Mouse (Mus musculus) testis, adult 2 months (tissue): ENCODE data around the gene Ntn1.

Experiments
- CTCF ChIP-seq: fragments of 200-500 bp; IDR thresholded peaks from 2 replicates; pipeline ENCODE4 v1.5.1; 2012; ENCODE audit warnings: low read depth, mild to moderate bottlenecking, inconsistent platforms, low read length, moderate library complexity; ENCODE audit not compliant: control insufficient read depth, insufficient read depth, insufficient replicate concordance
- POLR2A ChIP-seq: fragments of 200-500 bp; IDR thresholded peaks from 2 replicates; pipeline ENCODE4 v1.6.1; 2012; ENCODE audit warnings: low read depth, mild to moderate bottlenecking, inconsistent platforms, low read length, moderate library complexity; ENCODE audit not compliant: control insufficient read depth

GRCm38 (mm10) chr11:68339856-68340255, 60.8 kb downstream of the Ntn1 start:
- no peak for TF ChIP-seq CTCF
- TF ChIP-seq POLR2A, result no peak
